Mouse (Mus musculus) midbrain, embryonic 10.5 days (tissue): ENCODE measurements at regions not wholly inside any gene's neighbourhood (a gene's known extent, or its start where the extent isn't known, plus 50 kb on each side); places are given as distances from the start of the nearest gene placed in this dataset.

ENCODE experiments used
- DNase-seq: peaks from one replicate; pipeline ENCODE4 v3.0.0-alpha.2; 2017; ENCODE audit warnings: low spot score
- H3K27ac ChIP-seq: fragments of 300-500 bp; sonication (generic); replicated peaks from 2 replicates; pipeline ENCODE4 v1.5.1; 2016; ENCODE audit warnings: mild to moderate bottlenecking
- H3K27me3 ChIP-seq: fragments of 300-500 bp; sonication (generic); 2 replicates; pipeline ENCODE4 v1.6.1; 2016; ENCODE audit warnings: low read depth, mild to moderate bottlenecking; ENCODE audit not compliant: poor library complexity, severe bottlenecking
- H3K36me3 ChIP-seq: fragments of 300-500 bp; sonication (generic); 2 replicates; pipeline ENCODE4 v1.6.1; 2016; ENCODE audit warnings: mild to moderate bottlenecking, moderate library complexity
- H3K4me1 ChIP-seq: fragments of 300-500 bp; sonication (generic); 2 replicates; pipeline ENCODE4 v1.6.1; 2016
- H3K4me3 ChIP-seq: fragments of 300-500 bp; sonication (generic); 2 replicates; pipeline ENCODE4 v1.5.1; 2016; ENCODE audit warnings: mild to moderate bottlenecking, moderate library complexity
- H3K9me3 ChIP-seq: fragments of 300-500 bp; sonication (generic); replicated peaks from 2 replicates; pipeline ENCODE4 v1.6.1; 2016; ENCODE audit warnings: mild to moderate bottlenecking
- WGBS: fragments of 180-500 bp; shearing (Covaris S2); methylation state at CpG from one replicate; pipeline ENCODE4 v1.1.7; 2016; 5-methylcytosine and 5-hydroxymethylcytosine counted together

GRCm38 (mm10) chr8:103932681-103933080 is 168.7 kb upstream of the Cdh5 start:
- Histone ChIP-seq H3K9me3 (no peaks in the 10 kb centered on the region), H3K27ac (no peak overlapping the region), H3K27me3 (no peaks in the 10 kb centered on the region), H3K4me1 (no peaks in the 10 kb centered on the region), H3K36me3 (no peaks in the 10 kb centered on the region), H3K4me3 (no peak overlapping the region)
- DNase-seq, result no peak
- WGBS, result 71% methylated on average over 1 of the region's 1 CpGs

GRCm38 (mm10) chr8:103936491-103936890 is 164.9 kb upstream of the Cdh5 start:
- H3K4me3 ChIP-seq, result no peak overlapping the region
- H3K36me3 ChIP-seq, result no peaks in the 10 kb centered on the region
- DNase-seq, result no peak
- H3K9me3 ChIP-seq, result peaks cover 3% of the 10 kb centered on the region; the same call in 1 of the 2 replicates
- 90% methylated on average over 3 of the region's 3 CpGs for whole genome bisulfite sequencing
- no peaks in the 10 kb centered on the region for H3K27me3 ChIP-seq
- no peak overlapping the region for H3K27ac ChIP-seq
- no peaks in the 10 kb centered on the region for H3K4me1 ChIP-seq

GRCm38 (mm10) chr8:103938283-103939230 is 162.9 kb upstream of the Cdh5 start:
- Histone ChIP-seq H3K4me1 (no peaks in the 10 kb centered on the region), H3K27me3 (no peaks in the 10 kb centered on the region), H3K27ac (no peak overlapping the region), H3K4me3 (no peak overlapping the region), H3K9me3 (peaks cover 3% of the 10 kb centered on the region; the same call in 1 of the 2 replicates), H3K36me3 (no peaks in the 10 kb centered on the region)
- no peak for DNase-seq
- WGBS, result 57% methylated on average over 11 of the region's 11 CpGs

GRCm38 (mm10) chr8:103940958-103941532 is 160.4 kb upstream of the Cdh5 start:
- no peaks in the 10 kb centered on the region for H3K27me3 ChIP-seq
- no peak overlapping the region for H3K4me3 ChIP-seq
- no peak for DNase-seq
- no peaks in the 10 kb centered on the region for H3K4me1 ChIP-seq
- no peak overlapping the region for H3K27ac ChIP-seq
- peaks cover 3% of the 10 kb centered on the region; the same call in 1 of the 2 replicates for H3K9me3 ChIP-seq
- WGBS, result 90% methylated on average over 6 of the region's 6 CpGs
- no peaks in the 10 kb centered on the region for H3K36me3 ChIP-seq

- DNase-seq, result no peak
Observed at GRCm38 (mm10) chr8:103948474-103948873, 153.0 kb upstream of the Cdh5 start.

GRCm38 (mm10) chr8:103950460-103950859 is 151.0 kb upstream of the Cdh5 start:
- H3K27me3 ChIP-seq, result no peaks in the 10 kb centered on the region
- no peaks in the 10 kb centered on the region for H3K4me1 ChIP-seq
- H3K9me3 ChIP-seq, result no peaks in the 10 kb centered on the region
- no peak overlapping the region for H3K27ac ChIP-seq
- H3K4me3 ChIP-seq, result no peak overlapping the region
- WGBS, result 85% methylated on average over 4 of the region's 4 CpGs
- H3K36me3 ChIP-seq, result no peaks in the 10 kb centered on the region
- DNase-seq, result no peak

More at GRCm38 (mm10) chr8:103948474-103948873, 153.0 kb upstream of the Cdh5 start:
- H3K9me3 ChIP-seq, result no peaks in the 10 kb centered on the region
- no peak overlapping the region for H3K27ac ChIP-seq
- no peaks in the 10 kb centered on the region for H3K4me1 ChIP-seq
- H3K27me3 ChIP-seq, result no peaks in the 10 kb centered on the region
- H3K36me3 ChIP-seq, result no peaks in the 10 kb centered on the region
- 77% methylated on average over 5 of the region's 5 CpGs for WGBS
- H3K4me3 ChIP-seq, result no peak overlapping the region

GRCm38 (mm10) chr8:103953586-103953985 is 147.8 kb upstream of the Cdh5 start:
- DNase-seq, result no peak
- no peaks in the 10 kb centered on the region for H3K36me3 ChIP-seq
- WGBS, result 90% methylated on average over 2 of the region's 2 CpGs
- no peaks in the 10 kb centered on the region for H3K27me3 ChIP-seq
- H3K9me3 ChIP-seq, result no peaks in the 10 kb centered on the region
- no peak overlapping the region for H3K4me3 ChIP-seq
- no peak overlapping the region for H3K27ac ChIP-seq
- no peaks in the 10 kb centered on the region for H3K4me1 ChIP-seq

- WGBS, result 86% methylated on average over 4 of the region's 4 CpGs
Observed at GRCm38 (mm10) chr8:103955568-103956260, 145.7 kb upstream of the Cdh5 start.

GRCm38 (mm10) chr8:103964293-103964918 is 137.0 kb upstream of the Cdh5 start:
- Histone ChIP-seq H3K27ac (no peak overlapping the region), H3K4me1 (no peaks in the 10 kb centered on the region), H3K36me3 (no peaks in the 10 kb centered on the region), H3K27me3 (no peaks in the 10 kb centered on the region), H3K4me3 (no peak overlapping the region), H3K9me3 (no peaks in the 10 kb centered on the region)
- no peak for DNase-seq
- 82% methylated on average over 7 of the region's 7 CpGs for WGBS

More at GRCm38 (mm10) chr8:103955568-103956260, 145.7 kb upstream of the Cdh5 start:
- no peak overlapping the region for H3K4me3 ChIP-seq
- no peaks in the 10 kb centered on the region for H3K9me3 ChIP-seq
- no peaks in the 10 kb centered on the region for H3K36me3 ChIP-seq
- H3K4me1 ChIP-seq, result no peaks in the 10 kb centered on the region
- no peak for DNase-seq
- no peaks in the 10 kb centered on the region for H3K27me3 ChIP-seq
- H3K27ac ChIP-seq, result no peak overlapping the region

GRCm38 (mm10) chr8:103969929-103970328 is 131.5 kb upstream of the Cdh5 start:
- WGBS, result 94% methylated on average over 5 of the region's 5 CpGs
- H3K27me3 ChIP-seq, result no peaks in the 10 kb centered on the region
- H3K36me3 ChIP-seq, result no peaks in the 10 kb centered on the region
- H3K4me3 ChIP-seq, result no peak overlapping the region
- DNase-seq, result no peak
- no peaks in the 10 kb centered on the region for H3K9me3 ChIP-seq
- H3K27ac ChIP-seq, result no peak overlapping the region
- H3K4me1 ChIP-seq, result no peaks in the 10 kb centered on the region

- no peaks in the 10 kb centered on the region for H3K36me3 ChIP-seq
- 94% methylated on average over 3 of the region's 3 CpGs for WGBS
- no peaks in the 10 kb centered on the region for H3K9me3 ChIP-seq
- H3K4me3 ChIP-seq, result no peak overlapping the region
- H3K27ac ChIP-seq, result no peak overlapping the region
- H3K4me1 ChIP-seq, result no peaks in the 10 kb centered on the region
- DNase-seq, result no peak
- H3K27me3 ChIP-seq, result no peaks in the 10 kb centered on the region
Observed at GRCm38 (mm10) chr8:103970511-103970910, 130.9 kb upstream of the Cdh5 start.

GRCm38 (mm10) chr8:103970966-103971365 is 130.5 kb upstream of the Cdh5 start:
- no peak overlapping the region for H3K4me3 ChIP-seq
- no peak overlapping the region for H3K27ac ChIP-seq
- WGBS, result 89% methylated on average over 4 of the region's 4 CpGs
- no peaks in the 10 kb centered on the region for H3K9me3 ChIP-seq
- H3K4me1 ChIP-seq, result no peaks in the 10 kb centered on the region
- H3K36me3 ChIP-seq, result no peaks in the 10 kb centered on the region
- DNase-seq, result no peak
- H3K27me3 ChIP-seq, result no peaks in the 10 kb centered on the region
